Comparison of ENCODE assay signal across 22 mouse cellular contexts in genomic region chr1:82253789-82254445, GRCm38 (mm10). TPM values are rescaled to one million over a fixed set of nuclear protein-coding genes. Genes with fewer than 3 reads are reported as not detected.
A peak's percentile ranks its signal among the peaks of the same experiment; 100 is the strongest.
DNase-seq lines count a peak whose midpoint lies in the region; ATAC-seq and TF ChIP-seq lines count a peak whose summit lies in the region.
"Had no signal": no experiment of that assay in that cellular context is flagged by ENCODE, and none has a peak within 500 bp of the region (broad histone marks: within the 10 kb centered on the region; RNA-seq: fewer than 3 reads in every experiment).

No protein-coding gene starts in this region.

- H3K36me3 ChIP-seq in kidney, embryonic 16.5 days (ENCODE audit: insufficient read depth, low read length), result no peaks in the 10 kb centered on the region; the same call in 1 of the 2 replicates
- no peaks in the 10 kb centered on the region for H3K36me3 ChIP-seq in kidney, embryonic 14.5 days (ENCODE audit: control insufficient read depth, insufficient read depth, low read length)
- H3K36me3 ChIP-seq in stomach, embryonic 16.5 days (ENCODE audit: control insufficient read depth, insufficient read depth, low read length), result no peaks in the 10 kb centered on the region
- H3K36me3 ChIP-seq in stomach, postnatal 0 days (ENCODE audit: control insufficient read depth, insufficient read depth, low read length), result no peaks in the 10 kb centered on the region
- H3K36me3 ChIP-seq in heart, embryonic 12.5 days, result peaks cover 7% of the 10 kb centered on the region; the same call in 1 of the 2 replicates
- H3K36me3 ChIP-seq: heart, embryonic 15.5 days had no signal

- 76% methylated on average over 9 of the region's 9 CpGs for WGBS in kidney, embryonic 16.5 days
- 78% methylated on average over 9 of the region's 9 CpGs for WGBS in kidney, embryonic 14.5 days
- WGBS in stomach, embryonic 16.5 days, result 66% methylated on average over 9 of the region's 9 CpGs
- 63% methylated on average over 9 of the region's 9 CpGs for WGBS in stomach, postnatal 0 days
- 76% methylated on average over 9 of the region's 9 CpGs for WGBS in heart, embryonic 12.5 days

- no peak for DNase-seq in gastrocnemius, adult 2 months
- DNase-seq in gastrocnemius, adult 18-20 months (ENCODE audit: low spot score), result no peak
- no peak for DNase-seq in stomach, postnatal 0 days (ENCODE audit: low spot score)
- DNase-seq in layer of hippocampus, adult 8-10 months (ENCODE audit: low spot score in 2 of 2), result no peak
- DNase-seq: adrenal gland, postnatal 14 days; cerebellum, adult 9-10 months; kidney, adult 9 months had no signal

- peak overlapping the region; percentile 48 for H3K27ac ChIP-seq in gastrocnemius, adult 2 months
- H3K27ac ChIP-seq in kidney, embryonic 16.5 days (ENCODE audit: low read length), result no peak overlapping the region
- H3K27ac ChIP-seq in kidney, embryonic 14.5 days (ENCODE audit: low read depth, low read length), result no peak overlapping the region
- 0 out of 2 replicates have a peak overlapping the region, but pooled peaks have one; percentile 22 for H3K27ac ChIP-seq in stomach, embryonic 16.5 days (ENCODE audit: low read length)
- H3K27ac ChIP-seq in stomach, postnatal 0 days (replicated peaks), result no peak overlapping the region
- H3K27ac ChIP-seq in heart, embryonic 12.5 days (ENCODE audit: poor library complexity, severe bottlenecking), result no peak overlapping the region
- H3K27ac ChIP-seq: heart, embryonic 15.5 days; hindbrain, postnatal 0 days; layer of hippocampus, adult 2 months; liver, embryonic 14.5 days had no signal

- 0 out of 2 replicates have a peak, but pooled peaks cover 8% of the 10 kb centered on the region for H3K4me1 ChIP-seq in kidney, embryonic 16.5 days (ENCODE audit: insufficient read depth, low read length)
- H3K4me1 ChIP-seq in kidney, embryonic 14.5 days (ENCODE audit: control insufficient read depth, insufficient read depth, low read length), result no peaks in the 10 kb centered on the region; the same call in 1 of the 2 replicates
- peaks cover 10% of the 10 kb centered on the region for H3K4me1 ChIP-seq in stomach, embryonic 16.5 days (ENCODE audit: control insufficient read depth, insufficient read depth, low read length)
- H3K4me1 ChIP-seq in stomach, postnatal 0 days (replicated peaks; ENCODE audit: control insufficient read depth, insufficient read depth), result no peaks in the 10 kb centered on the region
- peaks cover 22% of the 10 kb centered on the region for H3K4me1 ChIP-seq in heart, embryonic 12.5 days (replicated peaks)
- H3K4me1 ChIP-seq: megakaryocyte, embryonic 14.5 days had no signal

- no peak for TF ChIP-seq CTCF in gastrocnemius, adult 2 months (IDR thresholded peaks at IDR 0.05)
- TF ChIP-seq CTCF in stomach, postnatal 0 days (IDR thresholded peaks at IDR 0.05; ENCODE audit: low read depth), result no peak

- no peaks in the 10 kb centered on the region for H3K9me3 ChIP-seq in kidney, embryonic 16.5 days (ENCODE audit: low read length)
- no peaks in the 10 kb centered on the region for H3K9me3 ChIP-seq in kidney, embryonic 14.5 days (ENCODE audit: control insufficient read depth, low read length)
- H3K9me3 ChIP-seq in stomach, embryonic 16.5 days (replicated peaks; ENCODE audit: control insufficient read depth, low read length), result no peaks in the 10 kb centered on the region
- H3K9me3 ChIP-seq in stomach, postnatal 0 days (ENCODE audit: control insufficient read depth, low read length), result no peaks in the 10 kb centered on the region
- H3K9me3 ChIP-seq in heart, embryonic 12.5 days (replicated peaks), result no peaks in the 10 kb centered on the region
- H3K9me3 ChIP-seq: heart, embryonic 15.5 days; megakaryocyte, embryonic 14.5 days had no signal

- no peak overlapping the region for H3K4me2 ChIP-seq in kidney, embryonic 16.5 days (replicated peaks; ENCODE audit: low read depth, low read length)
- no peak overlapping the region for H3K4me2 ChIP-seq in kidney, embryonic 14.5 days (replicated peaks; ENCODE audit: low read depth, low read length)
- no peak overlapping the region for H3K4me2 ChIP-seq in stomach, embryonic 16.5 days (ENCODE audit: low read depth, low read length)
- no peak overlapping the region for H3K4me2 ChIP-seq in stomach, postnatal 0 days (replicated peaks; ENCODE audit: low read depth)
- no peak overlapping the region for H3K4me2 ChIP-seq in heart, embryonic 12.5 days
- H3K4me2 ChIP-seq: heart, embryonic 15.5 days had no signal

- H3K4me3 ChIP-seq in gastrocnemius, adult 2 months, result no peak overlapping the region
- H3K4me3 ChIP-seq in kidney, embryonic 16.5 days (ENCODE audit: low read length), result no peak overlapping the region
- no peak overlapping the region for H3K4me3 ChIP-seq in kidney, embryonic 14.5 days (ENCODE audit: low read length)
- no peak overlapping the region for H3K4me3 ChIP-seq in stomach, embryonic 16.5 days (replicated peaks; ENCODE audit: low read length)
- H3K4me3 ChIP-seq in stomach, postnatal 0 days (ENCODE audit: low read depth, low read length), result no peak overlapping the region
- no peak overlapping the region for H3K4me3 ChIP-seq in heart, embryonic 12.5 days
- H3K4me3 ChIP-seq: heart, embryonic 15.5 days; layer of hippocampus, adult 2 months; megakaryocyte, embryonic 14.5 days had no signal

- H3K27me3 ChIP-seq in kidney, embryonic 16.5 days (ENCODE audit: insufficient read depth, low read length), result no peaks in the 10 kb centered on the region
- no peaks in the 10 kb centered on the region for H3K27me3 ChIP-seq in kidney, embryonic 14.5 days (ENCODE audit: control insufficient read depth, insufficient read depth, low read length)
- H3K27me3 ChIP-seq in stomach, embryonic 16.5 days (ENCODE audit: control insufficient read depth, insufficient read depth, low read length), result no peaks in the 10 kb centered on the region
- H3K27me3 ChIP-seq in stomach, postnatal 0 days (ENCODE audit: control insufficient read depth, insufficient read depth, low read length), result no peaks in the 10 kb centered on the region
- no peaks in the 10 kb centered on the region for H3K27me3 ChIP-seq in heart, embryonic 12.5 days (replicated peaks)
- H3K27me3 ChIP-seq: heart, embryonic 15.5 days; megakaryocyte, embryonic 14.5 days had no signal

- no peak for TF ChIP-seq EP300 in stomach, postnatal 0 days (optimal IDR thresholded peaks at IDR 0.05)

- no peak overlapping the region for H3K9ac ChIP-seq in kidney, embryonic 16.5 days (replicated peaks; ENCODE audit: low read length)
- H3K9ac ChIP-seq in kidney, embryonic 14.5 days (ENCODE audit: low read depth, low read length), result no peak overlapping the region
- H3K9ac ChIP-seq in stomach, embryonic 16.5 days (ENCODE audit: low read length), result no peak overlapping the region
- no peak overlapping the region for H3K9ac ChIP-seq in stomach, postnatal 0 days (ENCODE audit: low read length)
- no peak overlapping the region for H3K9ac ChIP-seq in heart, embryonic 12.5 days
- H3K9ac ChIP-seq: heart, embryonic 15.5 days; liver, embryonic 14.5 days had no signal

- intact Hi-C loops in gastrocnemius, adult 2 months (cut with DNase I), result no loop called here

- peak; percentile 62 for ATAC-seq in kidney, embryonic 16.5 days (ENCODE audit: low FRiP score, low TSS enrichment)
- no peak for ATAC-seq in kidney, embryonic 14.5 days (ENCODE audit: low FRiP score, low TSS enrichment)
- peak; percentile 25; the same call in 1 of the 2 replicates for ATAC-seq in stomach, embryonic 16.5 days (ENCODE audit: insufficient read depth, low FRiP score)
- ATAC-seq in stomach, postnatal 0 days (ENCODE audit: low FRiP score, low TSS enrichment), result no peak
- ATAC-seq in heart, embryonic 12.5 days (ENCODE audit: insufficient number of reproducible peaks, low FRiP score), result no peak
- ATAC-seq: activated CD4-positive, CD25-positive, alpha-beta regulatory T cell, adult 4 months; forebrain, embryonic 16.5 days; hindbrain, postnatal 0 days had no signal

RNA-seq across cellular contexts. Expression of gene Gm9747, which starts 21.0 kb away (rescaled TPM):
- total RNA-seq in gastrocnemius, adult 2 months (2021), result not detected
- not detected for total RNA-seq in gastrocnemius, adult 18-20 months (2021)
- 13.1 and 15.0 TPM in 2 replicates for polyA plus RNA-seq in kidney, embryonic 16.5 days (2015; fragmentation: Nextera tagmentation; extraction: Ambion mirVana)
- 7.7 and 12.5 TPM in 2 replicates for polyA plus RNA-seq in kidney, embryonic 14.5 days (2014; fragmentation: Nextera tagmentation; extraction: Ambion mirVana)
- 16.8 and 18.6 TPM in 2 replicates for polyA plus RNA-seq in stomach, embryonic 16.5 days (2015; fragmentation: Nextera tagmentation; extraction: Ambion mirVana)
- polyA plus RNA-seq in stomach, postnatal 0 days (2015; fragmentation: Nextera tagmentation; extraction: Ambion mirVana), result 6.2 and 6.9 TPM in 2 replicates
- not detected for total RNA-seq in layer of hippocampus, adult 8-10 months (2022)
- polyA plus RNA-seq in heart, embryonic 12.5 days (2016; fragmentation: Nextera tagmentation; extraction: Ambion mirVana), result 40.0 and 42.3 TPM in 2 replicates
- total RNA-seq: adrenal gland, postnatal 14 days; granulocyte monocyte progenitor cell, adult 5-6 weeks; hindbrain, postnatal 0 days; layer of hippocampus, adult 2 months; left cerebral cortex, adult 18-20 months; midbrain, postnatal 0 days had no signal
- polyA plus RNA-seq: small intestine, adult 2 months had no signal

RNA-seq across cellular contexts. Expression of gene Irs1, which starts 37.3 kb away (rescaled TPM):
- 10 to 100 TPM; 73.9 to 90.0 TPM for total RNA-seq in gastrocnemius, adult 2 months (2021)
- 10 to 100 TPM; 38.6 to 43.9 TPM for total RNA-seq in gastrocnemius, adult 18-20 months (2021)
- 4.2 and 4.3 TPM in 2 replicates for polyA plus RNA-seq in kidney, embryonic 16.5 days (2015; fragmentation: Nextera tagmentation; extraction: Ambion mirVana)
- polyA plus RNA-seq in kidney, embryonic 14.5 days (2014; fragmentation: Nextera tagmentation; extraction: Ambion mirVana), result 1.9 and 3.8 TPM in 2 replicates
- polyA plus RNA-seq in stomach, embryonic 16.5 days (2015; fragmentation: Nextera tagmentation; extraction: Ambion mirVana), result 5.0 and 5.9 TPM in 2 replicates
- polyA plus RNA-seq in stomach, postnatal 0 days (2015; fragmentation: Nextera tagmentation; extraction: Ambion mirVana), result 1.6 and 1.9 TPM in 2 replicates
- 10 to 100 TPM; 16.8 to 18.7 (median 17.9) TPM for total RNA-seq in layer of hippocampus, adult 8-10 months (2022)
- polyA plus RNA-seq in heart, embryonic 12.5 days (2016; fragmentation: Nextera tagmentation; extraction: Ambion mirVana), result 17.5 and 18.7 TPM in 2 replicates
- total RNA-seq: granulocyte monocyte progenitor cell, adult 5-6 weeks had no signal
- polyA plus RNA-seq: activated CD4-positive, CD25-positive, alpha-beta regulatory T cell, adult 4 months had no signal

Comparison
In these comparisons a context has a peak if more than half of its experiments do, and no peak if none do; other contexts are left out.
1. H3K27ac ChIP-seq: peak in gastrocnemius, adult 2 months (single experiment) and stomach, embryonic 16.5 days (single experiment); none in kidney, embryonic 16.5 days (single experiment), kidney, embryonic 14.5 days (single experiment), stomach, postnatal 0 days (single experiment) and heart, embryonic 12.5 days (single experiment).
2. ATAC-seq: peak in kidney, embryonic 16.5 days (single experiment) and stomach, embryonic 16.5 days (single experiment); none in kidney, embryonic 14.5 days (single experiment), stomach, postnatal 0 days (single experiment) and heart, embryonic 12.5 days (single experiment).